ENCODE assay signal across 8 mouse cellular contexts in the genomic region with DNA sequence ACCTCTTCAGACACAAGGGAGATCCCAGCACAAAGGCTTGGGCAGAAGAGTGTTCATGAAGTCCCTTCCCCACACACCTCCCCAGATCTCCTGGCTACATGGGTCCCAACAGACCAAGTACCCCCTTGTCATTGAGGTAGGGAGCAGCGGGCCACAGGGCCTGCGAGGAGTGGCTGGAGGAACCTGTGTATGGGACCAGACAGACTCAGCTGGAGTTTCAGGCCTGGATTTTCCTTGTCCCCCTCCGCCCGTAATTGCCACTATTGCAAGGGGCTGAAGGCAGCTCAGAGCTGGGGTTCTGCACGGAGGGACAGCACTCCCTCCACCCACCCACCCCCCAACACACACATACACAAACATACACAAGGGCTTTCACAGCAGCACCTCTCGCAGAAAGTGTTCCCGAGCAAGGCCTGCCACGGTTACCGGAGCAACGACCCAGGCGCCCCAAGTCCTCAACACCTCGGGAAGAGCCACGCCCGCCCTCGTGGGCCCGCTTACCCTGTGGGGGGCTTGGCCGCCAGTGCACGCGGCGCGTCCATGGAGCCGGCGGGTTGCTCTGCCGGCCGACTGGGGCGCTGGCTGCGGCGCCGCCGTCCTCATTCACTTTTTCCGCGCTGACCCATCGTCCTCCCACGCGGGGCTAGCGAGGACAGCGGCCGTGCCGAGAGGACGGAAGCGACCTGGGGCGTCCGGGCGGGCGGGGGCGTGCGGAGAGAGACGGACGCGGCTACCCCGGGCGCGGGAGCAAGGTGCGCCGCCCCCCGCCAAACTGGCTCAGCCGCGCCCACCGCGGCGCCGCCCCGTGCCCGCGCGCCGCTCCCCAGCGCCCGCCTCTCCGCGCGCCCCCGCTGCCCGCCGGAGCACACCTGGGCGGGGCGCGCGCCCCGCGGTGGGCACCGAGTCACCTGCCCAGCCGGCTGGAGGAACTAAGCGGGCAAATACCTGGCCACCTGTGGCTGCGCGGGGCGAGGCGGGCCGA. TPM values are rescaled to one million over a fixed set of nuclear protein-coding genes. Genes with fewer than 3 reads are reported as not detected.
DNase-seq lines count a peak whose midpoint lies in the region; ATAC-seq and TF ChIP-seq lines count a peak whose summit lies in the region.

TSS of gene Cobl (minus strand) at position 780 of the 982 bp plus-strand sequence.

- peak within 1 kb of the TSS; percentile 99 for H3K4me2 ChIP-seq in stomach, embryonic 16.5 days (ENCODE audit: low read depth, low read length)

- intact Hi-C loops in heart, postnatal 36 days (cut with DNase I), result loop anchor here (5.0 kb wide), 1 partner anchor 92 kb away; no protein-coding TSS in a partner anchor

- H3K9ac ChIP-seq in stomach, embryonic 16.5 days (ENCODE audit: low read length), result peak within 1 kb of the TSS; percentile 77

- H3K36me3 ChIP-seq in stomach, embryonic 16.5 days (ENCODE audit: control insufficient read depth, insufficient read depth, low read length), result no peaks in the 10 kb centered on the region

- DNase-seq in ovary, postnatal 14 days (ENCODE audit: low spot score), result peak; percentile 14
- no peak for DNase-seq in ovary, adult 18-20 months (ENCODE audit: low spot score)
- DNase-seq in heart, postnatal 36 days, result peak in 1 of 2 experiments; percentile 7
- DNase-seq in layer of hippocampus, postnatal 36 days, result no peak
- DNase-seq in lung, postnatal 4 days, result peak; percentile 46 to 77
- no peak for DNase-seq in thymus, adult 18-20 months

- peak within 1 kb of the TSS; percentile 42 for H3K4me3 ChIP-seq in embryonic fibroblast, embryonic 13.5 days (ENCODE audit: insufficient read depth, low read length)
- H3K4me3 ChIP-seq in stomach, embryonic 16.5 days (replicated peaks; ENCODE audit: low read length), result peak within 1 kb of the TSS; percentile 67

- H3K27me3 ChIP-seq in stomach, embryonic 16.5 days (ENCODE audit: control insufficient read depth, insufficient read depth, low read length), result no peaks in the 10 kb centered on the region

- peak; percentile 80 for ATAC-seq in stomach, embryonic 16.5 days (ENCODE audit: insufficient read depth, low FRiP score)

- H3K4me1 ChIP-seq in embryonic fibroblast, embryonic 13.5 days (ENCODE audit: control insufficient read depth, insufficient read depth, low read length), result no peaks in the 10 kb centered on the region
- H3K4me1 ChIP-seq in stomach, embryonic 16.5 days (ENCODE audit: control insufficient read depth, insufficient read depth, low read length), result peaks cover 10% of the 10 kb centered on the region

- no peak for TF ChIP-seq CTCF in embryonic fibroblast, embryonic 13.5 days (IDR thresholded peaks at IDR 0.05; ENCODE audit: borderline replicate concordance, insufficient read depth, low read length)

- H3K27ac ChIP-seq in embryonic fibroblast, embryonic 13.5 days (ENCODE audit: insufficient read depth, low read length), result no peak within 1 kb of the TSS
- no peak within 1 kb of the TSS for H3K27ac ChIP-seq in stomach, embryonic 16.5 days (ENCODE audit: low read length)

- no peak for TF ChIP-seq POLR2A in embryonic fibroblast, embryonic 13.5 days (IDR thresholded peaks at IDR 0.05; ENCODE audit: low read depth, low read length)

- H3K9me3 ChIP-seq in stomach, embryonic 16.5 days (replicated peaks; ENCODE audit: control insufficient read depth, low read length), result no peaks in the 10 kb centered on the region

- under 1% methylated on average over 87 of the region's 89 CpGs for WGBS in stomach, embryonic 16.5 days

RNA-seq across cellular contexts. Expression of gene Cobl, which starts in this region (rescaled TPM):
- 3.1 and 4.2 TPM in 2 replicates for polyA plus RNA-seq in embryonic fibroblast, embryonic 13.5 days (2011; ENCODE audit: insufficient read length, low read depth, missing spikeins)
- total RNA-seq in heart, postnatal 36 days (2021), result 10 to 100 TPM; 16.7 to 28.2 TPM
- total RNA-seq in layer of hippocampus, postnatal 36 days (2021), result 10 to 100 TPM; 15.2 to 16.7 TPM
- 6.6 and 15.4 TPM in 2 replicates for polyA plus RNA-seq in stomach, embryonic 16.5 days (2015; fragmentation: Nextera tagmentation; extraction: Ambion mirVana)

Comparison
In these comparisons a context has a peak if more than half of its experiments do, and no peak if none do; other contexts are left out.
1. DNase-seq: peak in ovary, postnatal 14 days (single experiment) and lung, postnatal 4 days (2 of 2); none in ovary, adult 18-20 months (single experiment), layer of hippocampus, postnatal 36 days (0 of 2) and thymus, adult 18-20 months (0 of 2).